Mouse (Mus musculus): Measurements from ENCODE around the gene Adm2.

Adm2 gene

DNA sequence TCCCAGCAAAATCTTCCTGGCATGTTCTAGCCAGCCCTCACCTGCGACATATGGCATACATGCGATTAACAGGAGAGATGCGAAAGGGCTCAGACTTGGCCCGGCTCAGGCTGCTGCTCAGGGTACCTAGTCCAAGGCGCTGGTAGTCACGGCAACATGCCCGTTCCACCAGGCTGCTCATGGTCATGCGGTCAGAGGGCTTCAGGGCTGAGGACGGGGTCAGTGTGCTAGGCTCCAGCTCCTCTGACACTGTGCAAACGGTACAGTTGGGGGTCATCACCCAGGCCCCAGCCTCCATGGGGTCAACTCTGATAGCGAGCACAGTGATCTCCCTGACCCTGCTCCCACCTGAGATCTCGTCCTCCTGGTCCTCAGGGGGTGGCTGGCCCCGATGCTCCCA is 22.3 kb upstream of the Adm2 start:
- H3K9me3 ChIP-seq (ENCODE audit: low read length): no peaks in the 10 kb centered on the region
- no peak overlapping the region for H3K4me3 ChIP-seq (replicated peaks; ENCODE audit: low read length)
- H3K27me3 ChIP-seq (ENCODE audit: insufficient read depth, low read length): no peaks in the 10 kb centered on the region
- H3K4me1 ChIP-seq (replicated peaks; ENCODE audit: low read depth, low read length): peaks cover 10% of the 10 kb centered on the region
- peaks cover 96% of the 10 kb centered on the region for H3K36me3 ChIP-seq (ENCODE audit: insufficient read depth, low read length)
- no peak for TF ChIP-seq CTCF (conservative IDR thresholded peaks at IDR 0.05; ENCODE audit: low read length)
- no peak for TF ChIP-seq NANOG (IDR thresholded peaks at IDR 0.05; ENCODE audit: borderline replicate concordance, low read length)
- no peak for TF ChIP-seq POU5F1 (IDR thresholded peaks at IDR 0.05; ENCODE audit: borderline replicate concordance, low read length)

DNA sequence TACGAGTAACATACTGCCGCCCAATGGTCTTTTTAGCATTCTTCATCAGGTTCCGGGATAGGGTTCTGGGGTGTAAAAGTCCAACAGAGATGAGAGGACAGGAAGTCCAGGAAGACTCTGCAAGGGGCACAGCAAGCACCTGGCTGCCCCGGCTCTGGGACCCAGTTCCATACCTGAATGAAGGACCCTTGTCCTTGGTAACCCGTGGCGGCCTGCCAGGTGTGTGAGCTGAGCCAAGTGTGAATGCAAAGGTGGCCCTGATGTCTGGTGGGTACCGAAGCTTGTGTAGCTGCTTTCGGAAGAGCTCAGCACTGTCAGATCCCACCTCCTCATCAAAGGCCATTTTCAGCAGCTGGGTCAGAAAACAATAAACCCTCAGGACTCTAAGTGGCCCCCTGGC is 21.9 kb upstream of the Adm2 start:
- H3K27me3 ChIP-seq (ENCODE audit: insufficient read depth, low read length): no peaks in the 10 kb centered on the region
- H3K4me1 ChIP-seq (replicated peaks; ENCODE audit: low read depth, low read length): peaks cover 14% of the 10 kb centered on the region
- no peak for TF ChIP-seq POU5F1 (IDR thresholded peaks at IDR 0.05; ENCODE audit: borderline replicate concordance, low read length)
- TF ChIP-seq CTCF (conservative IDR thresholded peaks at IDR 0.05; ENCODE audit: low read length): no peak
- TF ChIP-seq NANOG (IDR thresholded peaks at IDR 0.05; ENCODE audit: borderline replicate concordance, low read length): no peak
- H3K36me3 ChIP-seq (ENCODE audit: insufficient read depth, low read length): peaks cover 96% of the 10 kb centered on the region
- H3K9me3 ChIP-seq (ENCODE audit: low read length): no peaks in the 10 kb centered on the region
- H3K4me3 ChIP-seq (replicated peaks; ENCODE audit: low read length): no peak overlapping the region

DNA sequence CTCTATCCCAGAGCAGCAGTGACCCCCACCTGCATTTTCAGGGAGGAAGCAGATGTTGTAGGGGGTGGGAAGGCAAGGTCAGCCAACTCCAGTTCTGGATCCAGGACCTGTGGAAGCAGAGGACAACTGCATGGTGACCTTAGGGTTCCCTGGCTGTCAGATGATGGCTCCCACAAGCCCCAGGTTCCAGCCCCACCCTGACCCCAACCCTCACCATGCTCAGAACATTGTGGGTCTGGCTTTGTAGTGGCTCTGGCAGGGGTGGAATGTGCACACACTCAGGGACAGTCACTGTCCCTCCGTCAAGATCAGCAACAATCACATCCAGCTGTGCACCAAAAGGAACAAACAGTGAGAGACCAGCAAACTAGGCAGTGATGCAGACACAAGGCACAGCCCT is 16.6 kb upstream of the Adm2 start:
- Histone ChIP-seq H3K36me3 (ENCODE audit: insufficient read depth, low read length) (peaks cover 73% of the 10 kb centered on the region), H3K27me3 (ENCODE audit: insufficient read depth, low read length) (no peaks in the 10 kb centered on the region), H3K4me1 (replicated peaks; ENCODE audit: low read depth, low read length) (peaks cover 55% of the 10 kb centered on the region), H3K9me3 (ENCODE audit: low read length) (peaks cover 2% of the 10 kb centered on the region; the same call in 1 of the 2 replicates), H3K4me3 (replicated peaks; ENCODE audit: low read length) (no peak overlapping the region)
- TF ChIP-seq NANOG (IDR thresholded peaks at IDR 0.05; ENCODE audit: borderline replicate concordance, low read length) (no peak), POU5F1 (IDR thresholded peaks at IDR 0.05; ENCODE audit: borderline replicate concordance, low read length) (no peak), CTCF (conservative IDR thresholded peaks at IDR 0.05; ENCODE audit: low read length) (no peak)

DNA sequence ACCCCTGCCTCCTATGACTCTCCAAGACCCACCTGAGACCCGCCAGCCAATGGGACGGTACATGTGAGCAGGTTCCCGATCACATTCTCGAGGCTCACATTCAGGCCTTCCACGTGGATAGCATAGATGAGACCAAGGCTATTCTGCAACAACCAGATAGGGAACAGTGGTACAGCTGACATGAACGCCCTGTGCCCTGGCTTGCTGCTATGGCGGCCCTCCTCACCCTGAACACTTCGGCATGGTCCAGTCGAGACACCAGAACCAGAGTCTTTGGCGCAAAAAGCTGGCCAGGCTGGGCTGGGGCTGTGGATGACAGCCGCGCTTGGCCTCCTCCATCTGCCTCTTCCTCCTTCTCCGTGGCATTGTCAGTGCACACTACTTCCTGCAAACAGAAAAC is 15.1 kb upstream of the Adm2 start:
- Histone ChIP-seq H3K4me3 (replicated peaks; ENCODE audit: low read length) (no peak overlapping the region), H3K27me3 (ENCODE audit: insufficient read depth, low read length) (no peaks in the 10 kb centered on the region), H3K9me3 (ENCODE audit: low read length) (peaks cover 4% of the 10 kb centered on the region; the same call in 1 of the 2 replicates), H3K36me3 (ENCODE audit: insufficient read depth, low read length) (peaks cover 58% of the 10 kb centered on the region), H3K4me1 (replicated peaks; ENCODE audit: low read depth, low read length) (peaks cover 56% of the 10 kb centered on the region)
- TF ChIP-seq CTCF (conservative IDR thresholded peaks at IDR 0.05; ENCODE audit: low read length) (no peak), POU5F1 (IDR thresholded peaks at IDR 0.05; ENCODE audit: borderline replicate concordance, low read length) (no peak), NANOG (IDR thresholded peaks at IDR 0.05; ENCODE audit: borderline replicate concordance, low read length) (no peak)

DNA sequence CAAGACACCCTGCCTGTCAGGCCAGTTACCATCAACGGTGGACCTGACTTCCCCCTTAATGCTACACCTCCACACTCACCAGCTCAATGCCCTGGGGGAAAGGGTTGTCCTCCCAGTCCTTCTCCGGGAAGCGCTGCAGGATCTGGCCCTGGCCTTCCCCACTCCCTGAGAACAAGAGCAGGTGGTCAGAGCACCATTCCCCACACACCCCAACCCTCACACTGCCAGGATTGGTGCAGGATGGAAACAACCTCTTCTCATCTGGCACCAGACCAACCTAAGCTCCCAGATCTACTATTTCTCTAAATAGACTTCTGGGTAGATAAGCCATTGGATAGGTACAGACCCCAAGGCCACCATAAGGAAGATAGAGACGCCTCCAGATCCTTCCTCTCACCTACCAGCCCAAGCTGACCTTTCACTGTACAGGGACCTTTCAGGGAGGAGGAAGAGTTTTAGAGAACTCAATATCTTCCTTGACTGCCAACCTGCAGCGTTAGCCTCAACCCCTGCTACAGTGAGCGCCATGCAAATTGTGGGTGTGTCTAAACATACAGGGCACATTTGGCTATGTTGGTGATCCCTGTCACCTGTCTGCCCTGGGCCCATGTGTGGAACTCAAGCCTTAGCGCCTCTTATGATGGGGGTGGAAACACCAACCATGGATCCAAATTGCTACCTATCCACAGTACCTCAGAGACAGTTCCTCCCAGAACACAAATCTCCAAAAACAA is 13.9 kb upstream of the Adm2 start:
- no peak overlapping the region for H3K4me3 ChIP-seq (replicated peaks; ENCODE audit: low read length)
- peaks cover 4% of the 10 kb centered on the region; the same call in 1 of the 2 replicates for H3K9me3 ChIP-seq (ENCODE audit: low read length)
- no peaks in the 10 kb centered on the region for H3K27me3 ChIP-seq (ENCODE audit: insufficient read depth, low read length)
- TF ChIP-seq NANOG (IDR thresholded peaks at IDR 0.05; ENCODE audit: borderline replicate concordance, low read length) (no peak), POU5F1 (IDR thresholded peaks at IDR 0.05; ENCODE audit: borderline replicate concordance, low read length) (no peak), CTCF (conservative IDR thresholded peaks at IDR 0.05; ENCODE audit: low read length) (no peak)
- H3K36me3 ChIP-seq (ENCODE audit: insufficient read depth, low read length): peaks cover 46% of the 10 kb centered on the region
- peaks cover 64% of the 10 kb centered on the region for H3K4me1 ChIP-seq (replicated peaks; ENCODE audit: low read depth, low read length)

DNA sequence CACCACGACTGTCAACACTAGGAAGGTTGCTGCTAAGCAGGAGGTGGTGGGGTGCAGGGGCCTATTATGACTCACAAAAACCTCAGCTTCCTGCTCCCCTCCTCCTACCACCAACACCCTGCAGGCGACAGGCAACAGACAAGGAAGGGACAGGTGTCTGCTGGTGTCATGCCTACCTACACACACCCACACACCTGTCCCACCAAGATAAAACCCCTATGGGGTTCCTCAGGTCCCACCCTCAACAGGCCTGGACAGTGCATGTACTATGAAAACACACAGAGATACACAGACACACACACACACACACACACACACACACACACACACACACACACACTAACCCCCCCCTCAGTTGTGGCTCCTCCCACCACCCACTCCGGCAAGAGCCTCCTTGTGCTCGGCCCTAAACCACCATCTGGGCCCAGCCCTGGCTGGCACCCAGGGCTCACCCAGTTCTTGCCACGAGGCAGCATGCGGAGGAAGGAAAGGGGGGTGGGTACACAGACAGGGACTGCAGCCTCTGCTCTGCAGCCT is 12.5 kb upstream of the Adm2 start:
- TF ChIP-seq CTCF (conservative IDR thresholded peaks at IDR 0.05; ENCODE audit: low read length): no peak
- no peak for TF ChIP-seq POU5F1 (IDR thresholded peaks at IDR 0.05; ENCODE audit: borderline replicate concordance, low read length)
- TF ChIP-seq NANOG (IDR thresholded peaks at IDR 0.05; ENCODE audit: borderline replicate concordance, low read length): no peak

DNA sequence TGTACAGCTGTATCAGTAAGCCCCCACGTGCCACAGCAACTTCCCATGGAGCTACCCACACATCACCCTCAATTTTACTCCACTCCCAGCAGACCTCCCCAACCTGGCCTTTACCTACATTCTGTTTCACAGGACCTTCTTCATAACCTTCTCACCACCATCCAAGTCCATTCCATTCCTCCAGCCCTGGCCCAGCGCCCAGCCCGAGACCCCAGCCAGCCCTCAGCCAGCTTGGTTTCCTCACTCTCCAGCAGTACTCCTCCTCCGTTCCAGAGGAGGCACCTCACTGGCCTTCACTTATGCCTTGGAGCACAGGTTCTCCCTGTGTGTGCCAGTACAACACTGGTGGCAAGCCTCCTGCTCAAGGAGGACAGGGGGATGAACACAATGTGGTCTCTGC is 9.2 kb upstream of the Adm2 start:
- TF ChIP-seq POU5F1 (IDR thresholded peaks at IDR 0.05; ENCODE audit: borderline replicate concordance, low read length) (no peak), CTCF (conservative IDR thresholded peaks at IDR 0.05; ENCODE audit: low read length) (no peak), NANOG (IDR thresholded peaks at IDR 0.05; ENCODE audit: borderline replicate concordance, low read length) (no peak)
- no peak overlapping the region for H3K4me3 ChIP-seq (replicated peaks; ENCODE audit: low read length)

More for the DNA sequence above, 12.5 kb upstream of the Adm2 start:
- Histone ChIP-seq H3K4me3 (replicated peaks; ENCODE audit: low read length) (no peak overlapping the region), H3K4me1 (replicated peaks; ENCODE audit: low read depth, low read length) (peaks cover 68% of the 10 kb centered on the region), H3K9me3 (ENCODE audit: low read length) (peaks cover 4% of the 10 kb centered on the region; the same call in 1 of the 2 replicates), H3K36me3 (ENCODE audit: insufficient read depth, low read length) (peaks cover 32% of the 10 kb centered on the region), H3K27me3 (ENCODE audit: insufficient read depth, low read length) (no peaks in the 10 kb centered on the region)

DNA sequence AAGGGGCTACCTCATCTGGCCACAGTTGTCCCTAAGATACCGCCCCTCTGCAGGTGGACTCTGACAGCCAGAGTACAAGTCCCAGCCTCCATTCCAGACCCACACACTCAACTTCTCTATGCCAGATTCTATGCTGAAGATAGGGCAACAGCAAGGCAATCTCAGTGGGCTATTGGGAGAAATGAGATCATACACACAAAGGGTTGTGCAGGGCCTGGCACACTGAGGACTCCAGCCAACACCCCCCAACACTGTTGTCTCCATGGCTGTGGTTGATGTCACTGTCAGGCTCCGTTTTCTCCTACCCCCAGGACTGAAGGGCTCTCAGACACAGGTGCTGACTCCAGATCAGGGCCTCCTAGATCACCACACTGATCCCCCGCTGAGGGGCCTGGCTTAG is 8.4 kb upstream of the Adm2 start:
- TF ChIP-seq NANOG (IDR thresholded peaks at IDR 0.05; ENCODE audit: borderline replicate concordance, low read length) (no peak), POU5F1 (IDR thresholded peaks at IDR 0.05; ENCODE audit: borderline replicate concordance, low read length) (no peak), CTCF (conservative IDR thresholded peaks at IDR 0.05; ENCODE audit: low read length) (no peak)
- peak overlapping the region; percentile 100 for H3K4me3 ChIP-seq (replicated peaks; ENCODE audit: low read length)
- H3K9me3 ChIP-seq (ENCODE audit: low read length): peaks cover 4% of the 10 kb centered on the region; the same call in 1 of the 2 replicates
- no peaks in the 10 kb centered on the region for H3K36me3 ChIP-seq (ENCODE audit: insufficient read depth, low read length)
- peaks cover 42% of the 10 kb centered on the region for H3K4me1 ChIP-seq (replicated peaks; ENCODE audit: low read depth, low read length)
- H3K27me3 ChIP-seq (ENCODE audit: insufficient read depth, low read length): no peaks in the 10 kb centered on the region

More for the DNA sequence above, 9.2 kb upstream of the Adm2 start:
- Histone ChIP-seq H3K36me3 (ENCODE audit: insufficient read depth, low read length) (no peaks in the 10 kb centered on the region), H3K27me3 (ENCODE audit: insufficient read depth, low read length) (no peaks in the 10 kb centered on the region), H3K9me3 (ENCODE audit: low read length) (peaks cover 4% of the 10 kb centered on the region; the same call in 1 of the 2 replicates), H3K4me1 (replicated peaks; ENCODE audit: low read depth, low read length) (peaks cover 49% of the 10 kb centered on the region)

Measured in E14TG2a.4 (cell line).